Mouse (Mus musculus) heart, embryonic 16.5 days (tissue): ENCODE measurements at regions not wholly inside any gene's neighbourhood (a gene's known extent, or its start where the extent isn't known, plus 50 kb on each side); places are given as distances from the start of the nearest gene placed in this dataset.

ENCODE experiments used
- ATAC-seq: fragments of 200-750 bp; cut with Nextera tagmentation; replicated peaks from 2 replicates; pipeline ENCODE4 v1.8.0; 2017; ENCODE audit warnings: moderate number of reproducible peaks; ENCODE audit not compliant: insufficient read depth, low FRiP score; ENCODE audit errors: extremely low read depth
- H3K27ac ChIP-seq: fragments of 300-500 bp; sonication (generic); 2 replicates; pipeline ENCODE4 v1.5.1; 2014; ENCODE audit warnings: mild to moderate bottlenecking, low read length, control low read depth, moderate library complexity
- H3K27me3 ChIP-seq: fragments of 300-500 bp; sonication (generic); 2 replicates; pipeline ENCODE4 v1.6.1; 2014; ENCODE audit warnings: low read length, mixed read lengths; ENCODE audit not compliant: control insufficient read depth, insufficient read depth
- H3K36me3 ChIP-seq: fragments of 300-500 bp; sonication (generic); 2 replicates; pipeline ENCODE4 v1.6.1; 2014; ENCODE audit not compliant: control insufficient read depth, insufficient read depth
- H3K4me1 ChIP-seq: fragments of 300-500 bp; sonication (generic); 2 replicates; pipeline ENCODE4 v1.6.1; 2014; ENCODE audit warnings: low read length, mixed read lengths; ENCODE audit not compliant: control insufficient read depth, insufficient read depth
- H3K4me2 ChIP-seq: fragments of 300-500 bp; sonication (generic); 2 replicates; pipeline ENCODE4 v1.6.1; 2014; ENCODE audit warnings: low read depth, mild to moderate bottlenecking, control low read depth, low read length
- H3K4me3 ChIP-seq: fragments of 300-500 bp; sonication (generic); 2 replicates; pipeline ENCODE4 v1.5.1; 2014; ENCODE audit warnings: mild to moderate bottlenecking, control low read depth, low read length
- H3K9ac ChIP-seq: fragments of 300-500 bp; sonication (generic); 2 replicates; pipeline ENCODE4 v1.6.1; 2014; ENCODE audit warnings: low read length, control low read depth
- H3K9me3 ChIP-seq: fragments of 300-500 bp; sonication (generic); replicated peaks from 2 replicates; pipeline ENCODE4 v1.6.1; 2016; ENCODE audit warnings: low read length; ENCODE audit not compliant: control insufficient read depth
- WGBS: fragments of 180-500 bp; shearing (Covaris S2); extraction: QIAGEN DNeasy Blood & Tissue Kit; methylation state at CpG from one replicate; pipeline ENCODE4 v1.1.7; 2014; 5-methylcytosine and 5-hydroxymethylcytosine counted together

DNA sequence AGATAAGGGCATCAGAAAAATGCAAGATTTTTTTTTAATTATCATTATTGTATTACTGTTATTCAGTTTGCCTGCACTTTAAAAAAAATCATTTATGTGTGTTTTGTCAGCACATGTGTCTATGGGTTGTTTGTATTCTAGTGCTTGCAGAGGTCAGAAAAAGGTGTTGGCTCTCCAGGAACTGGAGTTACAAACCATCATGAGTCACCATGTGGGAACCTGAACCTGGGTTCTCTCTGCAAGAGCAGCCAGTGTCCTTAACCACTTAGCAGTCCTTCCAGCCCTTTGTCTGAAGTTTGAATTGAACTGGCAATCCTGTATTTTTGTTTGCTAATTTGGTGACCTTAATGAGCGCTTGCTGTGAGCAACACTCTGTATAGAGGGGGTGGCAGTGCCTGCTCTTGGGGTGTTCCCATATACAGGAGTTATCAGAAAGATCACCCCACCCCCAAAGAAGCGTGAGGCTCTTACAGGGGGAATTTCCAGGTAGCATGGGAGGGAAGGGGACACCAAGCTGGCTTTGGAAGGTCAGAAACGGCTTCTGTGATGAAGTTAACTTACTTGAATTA, 162.8 kb upstream of the Haao start:
- H3K4me2 ChIP-seq: no peak overlapping the region
- H3K4me1 ChIP-seq: 0 out of 2 replicates have a peak, but pooled peaks cover 9% of the 10 kb centered on the region
- WGBS: 77% methylated on average over 3 of the region's 3 CpGs
- no peak overlapping the region for H3K4me3 ChIP-seq
- no peak overlapping the region for H3K9ac ChIP-seq
- H3K27ac ChIP-seq: no peak overlapping the region
- no peak for ATAC-seq
- no peaks in the 10 kb centered on the region for H3K27me3 ChIP-seq
- no peaks in the 10 kb centered on the region for H3K36me3 ChIP-seq
- H3K9me3 ChIP-seq: no peaks in the 10 kb centered on the region

DNA sequence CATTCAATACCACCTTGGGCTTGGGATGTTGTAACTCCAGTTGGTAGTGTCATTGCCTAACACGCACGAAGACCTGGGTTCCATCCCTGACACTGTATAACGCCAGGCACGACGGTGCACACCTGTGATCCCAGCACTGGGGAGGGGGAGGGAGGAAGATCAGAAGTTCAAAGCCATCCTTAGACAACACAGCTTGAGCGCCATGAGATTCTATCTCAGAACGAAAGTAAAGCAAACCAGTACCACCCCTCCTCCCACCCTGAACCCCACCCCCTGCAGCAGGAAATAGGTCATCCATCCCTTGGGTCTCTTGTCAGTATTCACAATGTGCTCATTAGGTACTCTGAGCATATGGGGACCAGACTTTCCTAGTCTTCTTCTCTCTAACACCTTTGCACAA, 162.2 kb upstream of the Haao start:
- Histone ChIP-seq H3K4me2 (no peak overlapping the region), H3K4me1 (0 out of 2 replicates have a peak, but pooled peaks cover 8% of the 10 kb centered on the region), H3K9me3 (no peaks in the 10 kb centered on the region), H3K27me3 (no peaks in the 10 kb centered on the region), H3K36me3 (no peaks in the 10 kb centered on the region), H3K9ac (no peak overlapping the region), H3K4me3 (no peak overlapping the region), H3K27ac (no peak overlapping the region)
- 82% methylated on average over 7 of the region's 7 CpGs for WGBS
- ATAC-seq: 0 out of 2 replicates have a peak, but pooled peaks have one; percentile 20

DNA sequence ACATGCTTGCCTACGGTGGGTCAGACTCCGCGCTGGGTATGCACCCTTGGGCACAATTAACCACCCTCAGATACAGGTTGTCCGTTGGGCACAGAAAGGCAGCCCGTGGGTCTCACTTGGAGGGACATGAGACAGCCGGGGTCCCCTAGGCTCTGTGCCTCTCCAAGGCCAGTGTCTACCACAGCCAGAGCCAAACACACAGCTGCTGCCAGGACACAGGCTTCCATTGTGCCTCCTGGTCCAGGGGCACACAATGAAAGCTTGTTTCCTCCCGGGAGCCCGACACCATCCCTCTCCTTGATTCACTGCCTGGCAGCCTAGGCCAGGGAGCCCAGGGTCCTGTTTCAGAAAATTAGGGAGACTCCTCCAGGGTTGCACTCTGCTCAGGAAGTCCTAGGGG, 161.4 kb upstream of the Haao start:
- Histone ChIP-seq H3K4me3 (no peak overlapping the region), H3K9me3 (no peaks in the 10 kb centered on the region), H3K27ac (no peak overlapping the region), H3K4me2 (no peak overlapping the region), H3K4me1 (0 out of 2 replicates have a peak, but pooled peaks cover 1% of the 10 kb centered on the region), H3K36me3 (no peaks in the 10 kb centered on the region), H3K27me3 (no peaks in the 10 kb centered on the region), H3K9ac (no peak overlapping the region)
- ATAC-seq: no peak
- WGBS: 79% methylated on average over 8 of the region's 8 CpGs

DNA sequence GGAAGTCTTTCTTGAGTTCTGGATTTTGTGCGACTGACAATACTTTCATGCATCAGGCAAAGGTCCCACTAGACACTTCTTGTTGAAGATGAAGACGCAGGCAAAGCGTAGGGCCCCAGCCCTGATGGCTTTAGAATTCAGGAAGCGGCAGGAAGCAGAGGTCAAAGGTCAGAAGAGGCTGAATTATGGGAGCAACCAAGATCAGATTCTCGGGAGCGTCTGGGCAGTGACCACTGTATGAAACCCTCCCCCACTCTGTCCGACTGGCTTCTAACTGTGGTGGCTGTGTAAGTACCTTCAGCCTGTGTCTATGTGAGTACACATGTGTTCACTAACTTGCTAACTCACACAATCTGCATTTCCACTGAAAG, 160.9 kb upstream of the Haao start:
- no peak overlapping the region for H3K9ac ChIP-seq
- no peak overlapping the region for H3K27ac ChIP-seq
- 60% methylated on average over 7 of the region's 7 CpGs for WGBS
- no peaks in the 10 kb centered on the region for H3K36me3 ChIP-seq
- no peaks in the 10 kb centered on the region for H3K9me3 ChIP-seq
- H3K4me1 ChIP-seq: no peaks in the 10 kb centered on the region
- H3K4me3 ChIP-seq: no peak overlapping the region
- no peaks in the 10 kb centered on the region for H3K27me3 ChIP-seq
- ATAC-seq: no peak
- H3K4me2 ChIP-seq: no peak overlapping the region

DNA sequence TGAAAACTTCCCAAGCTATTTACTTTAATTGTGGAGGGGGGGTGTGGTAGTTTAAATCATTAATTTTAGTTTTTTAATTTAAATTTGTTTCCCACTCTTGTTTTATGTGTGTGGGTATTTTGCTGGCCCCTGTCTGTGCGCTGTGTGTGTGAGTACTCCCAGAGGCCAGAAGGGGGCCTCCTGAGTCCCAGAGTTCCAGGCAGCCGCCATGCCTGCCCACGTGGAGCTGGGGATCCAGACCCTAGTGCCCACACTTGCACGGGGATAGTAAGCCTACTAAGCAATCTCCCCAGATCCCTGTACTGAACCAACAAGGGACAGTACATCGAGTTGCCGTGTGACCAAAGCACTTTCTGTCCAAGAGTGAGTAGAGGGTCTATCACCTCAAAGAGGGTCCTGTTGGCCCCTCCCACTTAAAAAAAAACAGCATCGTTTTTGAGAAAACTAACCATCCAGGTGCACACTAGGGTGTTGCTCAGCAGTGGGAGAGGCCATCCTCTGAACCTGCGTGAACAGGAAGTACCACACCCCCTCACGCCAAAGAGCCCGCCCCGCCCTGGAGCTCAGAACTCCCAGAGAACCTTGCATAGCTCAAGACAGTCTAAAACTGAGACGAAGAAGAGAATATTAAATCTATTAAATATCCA, 160.4 kb upstream of the Haao start:
- whole genome bisulfite sequencing: 82% methylated on average over 12 of the region's 12 CpGs
- no peak overlapping the region for H3K4me2 ChIP-seq

GRCm38 (mm10) chr17:84006748-84007147, 159.0 kb upstream of the Haao start:
- ATAC-seq: no peak
- H3K27me3 ChIP-seq: no peaks in the 10 kb centered on the region
- no peak overlapping the region for H3K4me3 ChIP-seq
- H3K27ac ChIP-seq: no peak overlapping the region
- no peaks in the 10 kb centered on the region for H3K36me3 ChIP-seq
- H3K9ac ChIP-seq: no peak overlapping the region
- no peaks in the 10 kb centered on the region for H3K9me3 ChIP-seq
- no peak overlapping the region for H3K4me2 ChIP-seq
- no peaks in the 10 kb centered on the region for H3K4me1 ChIP-seq
- 86% methylated on average over 9 of the region's 9 CpGs for WGBS

More for the DNA sequence above, 160.4 kb upstream of the Haao start:
- Histone ChIP-seq H3K4me3 (no peak overlapping the region), H3K27me3 (no peaks in the 10 kb centered on the region), H3K27ac (no peak overlapping the region), H3K9me3 (no peaks in the 10 kb centered on the region), H3K9ac (no peak overlapping the region), H3K36me3 (no peaks in the 10 kb centered on the region), H3K4me1 (no peaks in the 10 kb centered on the region)
- no peak for ATAC-seq

GRCm38 (mm10) chr17:84004237-84004636, 156.5 kb upstream of the Haao start:
- Histone ChIP-seq H3K4me2 (peak overlapping the region; percentile 21; the same call in 1 of the 2 replicates), H3K27me3 (no peaks in the 10 kb centered on the region), H3K9ac (peak overlapping the region; percentile 30; the same call in 1 of the 2 replicates), H3K27ac (peak overlapping the region; percentile 56), H3K36me3 (no peaks in the 10 kb centered on the region), H3K9me3 (no peaks in the 10 kb centered on the region), H3K4me3 (no peak overlapping the region), H3K4me1 (no peaks in the 10 kb centered on the region)
- 60% methylated on average over 6 of the region's 6 CpGs for WGBS
- ATAC-seq: no peak; the same call in 1 of the 2 replicates

GRCm38 (mm10) chr17:84003489-84004234, 155.9 kb upstream of the Haao start:
- Histone ChIP-seq H3K9me3 (no peaks in the 10 kb centered on the region), H3K4me1 (no peaks in the 10 kb centered on the region), H3K27ac (peak overlapping the region; percentile 56), H3K4me3 (no peak overlapping the region), H3K4me2 (peak overlapping the region; percentile 21; the same call in 1 of the 2 replicates), H3K9ac (peak overlapping the region; percentile 30; the same call in 1 of the 2 replicates), H3K36me3 (no peaks in the 10 kb centered on the region), H3K27me3 (no peaks in the 10 kb centered on the region)
- WGBS: 53% methylated on average over 9 of the region's 9 CpGs
- ATAC-seq: no peak

- Histone ChIP-seq H3K27me3 (no peaks in the 10 kb centered on the region), H3K27ac (no peak overlapping the region), H3K9me3 (no peaks in the 10 kb centered on the region), H3K4me1 (no peaks in the 10 kb centered on the region), H3K4me3 (no peak overlapping the region), H3K4me2 (no peak overlapping the region), H3K36me3 (no peaks in the 10 kb centered on the region), H3K9ac (no peak overlapping the region)
- 88% methylated on average over 6 of the region's 6 CpGs for WGBS
- no peak for ATAC-seq
Observed at GRCm38 (mm10) chr17:84002939-84003338, 155.2 kb upstream of the Haao start.
